Mouse (Mus musculus): ENCODE measurements around the gene Dnajb12. TPM values are rescaled to one million over a fixed set of nuclear protein-coding genes. Genes with fewer than 3 reads are reported as not detected.

The Dnajb12 gene
- total and polyA plus RNA-seq, 3 experiments = 13.9 to 35.9 (median 21.5) TPM

DNA sequence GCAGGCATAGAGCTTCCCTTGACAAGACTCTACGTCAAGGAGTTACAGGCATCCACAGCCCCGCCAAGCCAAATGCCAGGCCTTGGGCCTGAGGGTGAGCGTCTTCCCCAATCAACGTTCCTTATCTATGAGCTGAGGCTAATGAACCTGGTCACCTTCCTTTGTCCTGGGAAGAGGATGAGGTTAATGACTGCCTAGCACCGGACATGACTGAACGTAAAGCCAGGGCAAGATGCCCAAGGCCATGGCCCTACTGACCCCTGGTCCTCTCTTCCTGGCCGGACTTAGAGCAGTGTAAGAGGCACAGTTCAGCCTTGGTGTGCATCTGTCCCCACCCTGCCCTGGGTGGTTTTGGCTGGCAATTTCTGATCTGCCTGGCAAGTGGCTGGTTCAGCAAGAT is 49.8 kb downstream of the Dnajb12 start:
- Histone ChIP-seq H3K4me1 (ENCODE audit: control insufficient read depth in 1 of 2, insufficient read depth in 2 of 2) (peaks cover 10 to 31% of the 10 kb centered on the region in 2 experiments), H3K36me3 (replicated peaks in 1 of 2; ENCODE audit: control insufficient read depth in 1 of 2, insufficient read depth in 1 of 2, low read length in 1 of 2) (no peaks in the 10 kb centered on the region), H3K4me2 (ENCODE audit: insufficient read depth, low read depth, poor library complexity, severe bottlenecking) (no peak overlapping the region), H3K79me2 (replicated peaks; ENCODE audit: control insufficient read depth, extremely low read depth, insufficient read depth, poor library complexity, severe bottlenecking) (no peaks in the 10 kb centered on the region), H3K27ac (ENCODE audit: insufficient read depth, low read depth) (no peak overlapping the region), H3K9me3 (replicated peaks; ENCODE audit: low read length) (no peaks in the 10 kb centered on the region), H3K9ac (ENCODE audit: insufficient read depth, low read depth) (no peak overlapping the region), H3K27me3 (replicated peaks) (no peaks in the 10 kb centered on the region), H3K4me3 (replicated peaks in 1 of 3; ENCODE audit: low read depth in 2 of 3, low read length in 2 of 3, poor library complexity in 1 of 3) (no peak overlapping the region)
- in situ Hi-C loops (cut with MboI; ENCODE audit: low pct_ligation_motif_present, low pct_unique_long_range_greater_than_20kb, low sequenced_read_pairs) = no loop called here
- TF ChIP-seq MAFK (IDR thresholded peaks at IDR 0.05; ENCODE audit: insufficient replicate concordance, low read length) (no peak), SMC3 (IDR thresholded peaks at IDR 0.05; ENCODE audit: low read depth, low read length) (no peak), USF1 (IDR thresholded peaks at IDR 0.05; ENCODE audit: low read depth, low read length) (no peak), JUND (conservative IDR thresholded peaks at IDR 0.05; ENCODE audit: low read depth, low read length) (no peak), PAX5 (IDR thresholded peaks at IDR 0.05; ENCODE audit: low read length) (no peak), MAZ (IDR thresholded peaks at IDR 0.05; ENCODE audit: low read depth, low read length) (no peak), CTCF (conservative IDR thresholded peaks at IDR 0.05 in 1 of 2, IDR thresholded peaks at IDR 0.05 in 1 of 2; ENCODE audit: low read depth in 2 of 2, low read length in 2 of 2) (no peak), UBTF (IDR thresholded peaks at IDR 0.05; ENCODE audit: low read depth, low read length) (no peak), MXI1 (IDR thresholded peaks at IDR 0.05; ENCODE audit: low read depth, low read length) (no peak), KAT2A (IDR thresholded peaks at IDR 0.05; ENCODE audit: insufficient replicate concordance, low read length) (no peak), BHLHE40 (IDR thresholded peaks at IDR 0.05; ENCODE audit: low read depth, low read length) (no peak), ZNF384 (IDR thresholded peaks at IDR 0.05; ENCODE audit: low read depth, low read length) (no peak), NRF1 (IDR thresholded peaks at IDR 0.05; ENCODE audit: low read depth, low read length) (no peak), SIN3A (IDR thresholded peaks at IDR 0.05; ENCODE audit: low read length) (no peak), RAD21 (IDR thresholded peaks at IDR 0.05; ENCODE audit: low read depth, low read length) (no peak), POLR2A (IDR thresholded peaks at IDR 0.05; ENCODE audit: low read depth, low read length) (no peak)
- DNase-seq (ENCODE audit: extremely low read depth) = no peak
- dilution Hi-C loops (cut with MboI; ENCODE audit: extremely low pct_ligation_motif_present, extremely low pct_unique_long_range_greater_than_20kb, low sequenced_read_pairs) = no loop called here

DNA sequence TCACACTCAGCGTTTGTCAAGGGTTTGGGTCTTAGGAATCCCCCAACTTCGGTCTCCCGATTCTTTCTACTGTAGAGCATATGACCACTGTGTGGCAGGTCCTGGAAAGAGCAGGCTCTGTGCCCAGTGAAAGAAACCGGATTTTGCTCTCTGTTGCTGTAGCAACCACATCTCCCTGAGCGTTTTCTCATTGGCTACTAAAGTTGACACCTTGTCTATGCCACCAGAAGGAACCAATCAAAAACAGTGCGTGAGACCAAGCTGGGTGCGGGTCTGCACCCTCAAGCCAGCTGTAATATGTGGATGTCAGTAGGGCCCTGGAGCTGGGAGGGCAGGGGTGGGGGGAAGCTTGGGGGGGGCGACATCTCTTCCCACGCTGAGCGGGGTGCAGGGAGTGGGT is 51.6 kb downstream of the Dnajb12 start:
- Histone ChIP-seq H3K36me3 (replicated peaks in 1 of 2; ENCODE audit: control insufficient read depth in 1 of 2, insufficient read depth in 1 of 2, low read length in 1 of 2) (no peaks in the 10 kb centered on the region), H3K4me1 (ENCODE audit: control insufficient read depth in 1 of 2, insufficient read depth in 2 of 2) (peaks cover 10 to 29% of the 10 kb centered on the region in 2 experiments), H3K79me2 (replicated peaks; ENCODE audit: control insufficient read depth, extremely low read depth, insufficient read depth, poor library complexity, severe bottlenecking) (no peaks in the 10 kb centered on the region), H3K9ac (ENCODE audit: insufficient read depth, low read depth) (no peak overlapping the region), H3K27ac (ENCODE audit: insufficient read depth, low read depth) (no peak overlapping the region), H3K9me3 (replicated peaks; ENCODE audit: low read length) (no peaks in the 10 kb centered on the region), H3K4me3 (replicated peaks in 1 of 3; ENCODE audit: low read depth in 2 of 3, low read length in 2 of 3, poor library complexity in 1 of 3) (no peak overlapping the region), H3K27me3 (replicated peaks) (no peaks in the 10 kb centered on the region), H3K4me2 (ENCODE audit: insufficient read depth, low read depth, poor library complexity, severe bottlenecking) (no peak overlapping the region)
- TF ChIP-seq MYC (IDR thresholded peaks at IDR 0.05; ENCODE audit: low read depth, low read length) (no peak), MAFK (IDR thresholded peaks at IDR 0.05; ENCODE audit: insufficient replicate concordance, low read length) (no peak), NELFE (IDR thresholded peaks at IDR 0.05; ENCODE audit: low read depth, low read length) (no peak), JUND (conservative IDR thresholded peaks at IDR 0.05; ENCODE audit: low read depth, low read length) (no peak), ETS1 (conservative IDR thresholded peaks at IDR 0.05; ENCODE audit: low read depth, low read length) (no peak), ZKSCAN1 (IDR thresholded peaks at IDR 0.05; ENCODE audit: borderline replicate concordance, low read depth, low read length) (no peak), PAX5 (IDR thresholded peaks at IDR 0.05; ENCODE audit: low read length) (no peak), MXI1 (IDR thresholded peaks at IDR 0.05; ENCODE audit: low read depth, low read length) (no peak), TBP (conservative IDR thresholded peaks at IDR 0.05; ENCODE audit: low read depth, low read length) (no peak)
- in situ Hi-C loops (cut with MboI; ENCODE audit: low pct_ligation_motif_present, low pct_unique_long_range_greater_than_20kb, low sequenced_read_pairs) (no loop called here), dilution Hi-C loops (cut with MboI; ENCODE audit: extremely low pct_ligation_motif_present, extremely low pct_unique_long_range_greater_than_20kb, low sequenced_read_pairs) (no loop called here)
- no peak for DNase-seq (ENCODE audit: extremely low read depth)
